Mouse (Mus musculus): ENCODE data around the gene Atp8a2. TPM values are rescaled to one million over a fixed set of nuclear protein-coding genes. Genes with fewer than 3 reads are reported as not detected.
"Not testable (repeated sequence)": the region's sequence is repeated elsewhere in the genome, so short reads cannot be mapped to it uniquely, and the experiment has no call there.

Gene Atp8a2
- polyA plus RNA-seq, 1 experiment from 2014 or later: not detected

GRCm38 (mm10) chr14:59839951-59840720 is 356.8 kb downstream of the Atp8a2 start:
- no peak for DNase-seq (ENCODE audit: low read depth, low spot score)
- ATAC-seq: no peak
- peaks cover 39% of the 10 kb centered on the region for H3K27me3 ChIP-seq
- in situ Hi-C loops (cut with MboI; ENCODE audit: low pct_unique_long_range_greater_than_20kb): no loop called here
- ChIA-PET POLR2A (no interaction called here), CTCF (interaction anchor here (1.0 kb wide), 1 partner anchor 9 kb away, joined by 4 read pairs; no protein-coding TSS in a partner anchor)
- TF ChIP-seq CTCF (IDR thresholded peaks at IDR 0.05): no peak

DNA sequence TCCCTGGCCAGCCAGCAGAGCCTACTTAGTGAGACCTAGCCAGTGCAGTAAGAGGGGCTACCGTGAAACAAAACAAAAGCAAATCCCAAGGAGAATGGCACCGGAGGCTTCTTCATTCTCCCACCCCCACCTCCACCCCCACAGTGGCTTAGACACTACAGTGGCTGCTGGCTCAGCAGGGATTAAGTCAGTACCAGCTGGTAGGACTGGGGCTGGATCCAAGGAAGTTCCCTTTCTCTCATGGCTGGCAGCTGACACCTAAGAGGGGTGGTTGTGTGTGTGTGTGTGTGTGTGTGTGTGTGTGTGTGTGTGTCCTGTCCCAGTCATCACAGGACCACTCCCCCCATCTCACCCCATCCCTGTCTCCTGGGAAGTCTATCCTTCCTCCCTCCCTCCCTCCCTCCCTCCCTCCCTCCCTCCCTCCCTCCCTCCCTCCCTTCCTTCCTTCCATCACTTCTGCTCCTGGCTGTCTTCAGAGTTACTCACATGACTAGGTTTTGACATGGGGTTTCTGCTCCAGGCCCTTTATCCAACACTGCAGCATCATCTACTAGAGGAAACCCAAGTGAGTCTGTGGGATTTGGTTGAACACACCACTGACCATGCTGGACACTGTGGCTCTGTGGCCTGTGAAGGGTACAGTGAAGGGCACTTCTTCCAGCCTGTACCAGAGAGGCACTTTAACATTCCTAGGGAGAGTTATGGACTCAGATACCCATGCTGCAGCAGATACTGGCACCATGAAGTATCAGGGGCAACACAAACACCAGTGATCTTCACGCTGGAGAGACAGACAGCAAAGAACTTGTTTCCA is 358.3 kb downstream of the Atp8a2 start:
- peaks cover 32% of the 10 kb centered on the region for H3K27me3 ChIP-seq
- POLR2A ChIA-PET; DNase-seq (ENCODE audit: low read depth, low spot score); ATAC-seq; in situ Hi-C loops (cut with MboI; ENCODE audit: low pct_unique_long_range_greater_than_20kb); CTCF ChIA-PET: not testable (repeated sequence)

GRCm38 (mm10) chr14:59837691-59838241 is 359.2 kb downstream of the Atp8a2 start:
- H3K27me3 ChIP-seq: peaks cover 25% of the 10 kb centered on the region
- ATAC-seq; POLR2A ChIA-PET; in situ Hi-C loops (cut with MboI; ENCODE audit: low pct_unique_long_range_greater_than_20kb); DNase-seq (ENCODE audit: low read depth, low spot score); CTCF ChIA-PET: not testable (repeated sequence)

DNA sequence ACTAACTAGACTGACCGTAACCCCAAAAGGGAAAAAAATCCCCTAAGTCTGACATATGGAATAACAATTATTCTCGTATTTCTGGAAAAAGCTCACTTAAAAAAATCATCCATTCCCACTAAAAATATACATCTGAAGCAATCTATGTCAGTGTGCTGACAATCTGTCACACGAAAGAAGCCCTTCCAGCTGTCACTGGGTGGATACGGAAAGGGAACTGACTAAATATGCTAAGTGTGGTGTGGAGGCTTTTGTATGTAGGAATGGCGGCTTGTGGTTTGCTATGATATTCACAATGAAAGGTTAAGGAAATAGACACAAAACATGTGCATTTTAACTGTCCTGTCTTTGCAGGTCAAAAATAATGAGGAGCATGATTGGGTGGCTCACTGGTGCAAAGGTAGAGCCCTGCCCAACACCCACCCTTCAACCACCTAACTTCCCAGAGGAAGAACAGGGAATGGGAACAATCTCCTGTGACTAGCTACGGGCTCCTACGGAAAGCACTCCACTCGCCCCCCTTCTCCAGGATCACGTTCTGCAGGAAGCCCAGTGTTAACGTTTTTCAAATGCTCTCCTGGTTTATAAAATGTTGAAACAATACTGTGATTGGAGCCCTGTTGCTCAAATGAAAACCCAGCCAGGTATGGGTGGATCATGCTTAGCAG is 360.0 kb downstream of the Atp8a2 start:
- H3K27me3 ChIP-seq: peaks cover 31% of the 10 kb centered on the region
- ATAC-seq: no peak
- ChIA-PET POLR2A (no interaction called here), CTCF (no interaction called here)
- no peak for TF ChIP-seq CTCF (IDR thresholded peaks at IDR 0.05)
- DNase-seq (ENCODE audit: low read depth, low spot score): no peak
- in situ Hi-C loops (cut with MboI; ENCODE audit: low pct_unique_long_range_greater_than_20kb): no loop called here

DNA sequence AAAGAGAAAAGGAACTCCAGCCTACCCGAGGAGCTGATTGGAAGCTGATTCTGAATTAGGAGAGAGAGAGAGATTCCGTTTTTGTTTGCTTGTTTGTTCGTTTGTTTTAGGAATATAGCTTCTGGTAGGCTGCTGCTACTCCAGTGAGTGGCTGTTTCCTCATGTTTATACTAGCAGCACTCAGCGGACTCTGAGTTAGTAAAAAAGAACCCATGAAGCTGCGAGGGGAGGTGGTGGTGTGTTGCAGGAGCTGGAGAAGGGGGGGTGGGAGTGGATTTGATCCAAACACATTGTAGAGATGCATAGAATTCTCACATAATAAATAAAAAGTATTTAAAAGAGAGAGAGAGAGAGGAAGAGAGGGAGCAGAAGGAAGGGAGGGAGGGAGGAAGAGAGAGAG is 367.4 kb downstream of the Atp8a2 start:
- CTCF ChIA-PET: no interaction called here
- ATAC-seq: no peak
- H3K27me3 ChIP-seq: peaks cover 41% of the 10 kb centered on the region
- POLR2A ChIA-PET: no interaction called here
- TF ChIP-seq CTCF (IDR thresholded peaks at IDR 0.05): no peak
- no peak for DNase-seq (ENCODE audit: low read depth, low spot score)
- in situ Hi-C loops (cut with MboI; ENCODE audit: low pct_unique_long_range_greater_than_20kb): no loop called here

- DNase-seq (ENCODE audit: low read depth, low spot score): no peak
- ChIA-PET POLR2A (no interaction called here), CTCF (no interaction called here)
- TF ChIP-seq CTCF (IDR thresholded peaks at IDR 0.05): no peak
- H3K27me3 ChIP-seq: peaks cover 57% of the 10 kb centered on the region
- in situ Hi-C loops (cut with MboI; ENCODE audit: low pct_unique_long_range_greater_than_20kb): no loop called here
- no peak for ATAC-seq
Observed at GRCm38 (mm10) chr14:59827409-59827808, 369.6 kb downstream of the Atp8a2 start.

GRCm38 (mm10) chr14:59820115-59820419 is 376.9 kb downstream of the Atp8a2 start:
- POLR2A ChIA-PET: no interaction called here
- CTCF ChIA-PET: no interaction called here
- no peak for TF ChIP-seq CTCF (IDR thresholded peaks at IDR 0.05)
- ATAC-seq (no peak), DNase-seq (ENCODE audit: low read depth, low spot score) (no peak)
- H3K27me3 ChIP-seq: peaks cover 66% of the 10 kb centered on the region
- in situ Hi-C loops (cut with MboI; ENCODE audit: low pct_unique_long_range_greater_than_20kb): no loop called here

DNA sequence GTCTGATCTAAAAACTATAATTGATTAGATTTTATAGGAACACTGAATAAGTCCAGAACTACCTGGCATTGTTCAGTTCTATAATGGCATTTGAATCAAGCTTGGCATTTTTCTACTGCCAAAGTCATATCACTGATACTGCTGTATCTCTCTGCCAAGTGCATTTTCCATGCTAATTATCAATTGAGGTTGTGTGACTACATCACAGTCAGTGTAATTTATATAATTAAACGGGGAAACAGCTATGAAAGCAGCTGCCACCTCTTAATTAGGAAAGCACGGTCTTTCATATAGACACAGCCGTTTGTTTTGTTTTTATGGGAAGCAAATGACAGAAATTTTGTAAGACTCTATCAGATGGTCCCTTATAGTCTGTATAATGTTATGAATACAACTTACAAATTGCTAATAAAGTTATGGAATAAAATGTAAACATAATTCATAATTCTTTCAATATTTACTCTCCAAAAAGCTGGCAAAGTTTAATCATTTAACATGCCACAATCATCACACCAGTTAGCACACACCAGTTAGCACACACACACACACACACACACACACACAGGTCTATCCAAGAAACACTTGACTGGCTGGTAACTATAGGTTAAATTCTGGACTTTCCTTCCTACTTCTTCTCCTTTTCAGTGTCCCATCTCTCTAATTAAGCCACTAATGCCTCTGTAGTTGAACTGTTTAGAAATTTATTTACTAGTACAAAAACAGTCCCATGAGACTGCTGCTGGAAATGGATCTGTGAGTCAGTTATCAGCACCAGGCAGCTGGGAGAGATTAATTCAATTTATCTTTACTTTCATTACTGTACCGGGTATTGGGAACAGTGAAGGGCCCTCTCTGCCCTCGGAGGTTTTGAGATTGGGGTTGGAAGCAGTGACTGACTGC is 377.5 kb downstream of the Atp8a2 start:
- POLR2A ChIA-PET: no interaction called here
- CTCF ChIA-PET: no interaction called here
- TF ChIP-seq CTCF (IDR thresholded peaks at IDR 0.05): no peak
- H3K27me3 ChIP-seq: peaks cover 65% of the 10 kb centered on the region
- ATAC-seq (no peak), DNase-seq (ENCODE audit: low read depth, low spot score) (no peak)
- in situ Hi-C loops (cut with MboI; ENCODE audit: low pct_unique_long_range_greater_than_20kb): no loop called here

DNA sequence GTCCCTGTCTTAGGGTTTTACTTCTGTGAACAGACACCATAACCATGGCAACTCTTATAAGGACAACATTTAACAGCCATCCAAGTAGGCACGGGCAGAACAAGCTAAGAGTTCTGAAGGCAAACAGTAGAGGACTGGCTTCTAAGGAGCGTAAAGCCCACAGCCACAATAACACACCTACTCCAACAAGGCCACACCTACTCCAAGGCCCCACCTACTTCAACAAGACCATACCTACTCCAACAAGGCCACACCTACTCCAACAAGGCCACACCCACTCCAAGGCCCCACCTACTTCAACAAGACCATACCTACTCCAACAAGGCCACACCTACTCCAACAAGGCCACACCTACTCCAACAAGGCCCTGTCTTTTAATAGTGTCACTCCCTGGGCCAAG is 386.7 kb downstream of the Atp8a2 start:
- CTCF ChIA-PET: interaction anchor here (1.1 kb wide), 1 partner anchor 36 kb away, joined by 3 read pairs; no protein-coding TSS in a partner anchor
- in situ Hi-C loops (cut with MboI; ENCODE audit: low pct_unique_long_range_greater_than_20kb); DNase-seq (ENCODE audit: low read depth, low spot score); POLR2A ChIA-PET; ATAC-seq: not testable (repeated sequence)
- H3K27me3 ChIP-seq: peaks cover 54% of the 10 kb centered on the region

DNA sequence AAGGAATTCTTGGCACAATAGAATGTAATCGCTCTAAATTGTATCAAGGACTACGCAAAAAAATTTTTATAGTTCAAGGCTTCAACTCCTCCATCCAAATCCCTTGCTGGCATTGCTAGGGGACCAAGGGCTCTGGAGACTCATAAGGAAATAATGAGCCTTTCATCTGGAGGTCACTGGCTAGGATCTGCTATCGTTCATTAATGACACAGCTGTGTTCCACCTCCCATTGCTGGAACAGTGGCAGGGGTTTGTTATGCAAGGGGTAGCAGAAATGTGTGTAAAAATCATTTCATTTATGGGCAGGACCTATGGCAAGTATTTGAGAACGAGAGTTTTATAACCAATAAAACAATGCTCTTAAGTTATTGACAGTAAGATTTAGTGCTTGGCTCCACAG is 387.2 kb downstream of the Atp8a2 start:
- in situ Hi-C loops (cut with MboI; ENCODE audit: low pct_unique_long_range_greater_than_20kb): no loop called here
- TF ChIP-seq CTCF (IDR thresholded peaks at IDR 0.05): no peak
- DNase-seq (ENCODE audit: low read depth, low spot score) (no peak), ATAC-seq (no peak)
- CTCF ChIA-PET: interaction anchor here (1.1 kb wide), 1 partner anchor 37 kb away, joined by 3 read pairs; no protein-coding TSS in a partner anchor
- POLR2A ChIA-PET: no interaction called here
- peaks cover 54% of the 10 kb centered on the region for H3K27me3 ChIP-seq

Data from Patski (cell line).